Mouse (Mus musculus) erythroblast, embryonic 14.5 days (primary cell): ENCODE measurements around the gene 1700001O22Rik.

Experiments used
- GATA1 ChIP-seq: IDR thresholded peaks from 2 replicates; pipeline ENCODE4 v1.6.1; 2012; ENCODE audit warnings: low read length, inconsistent platforms, mixed read lengths
- TAL1 ChIP-seq: IDR thresholded peaks from 3 replicates; pipeline ENCODE4 v1.6.1; 2012; ENCODE audit warnings: low read length, inconsistent platforms, mixed read lengths

- no peak for TF ChIP-seq GATA1
- no peak for TF ChIP-seq TAL1
Observed at GRCm38 (mm10) chr2:30842615-30843014, 39.2 kb upstream of the 1700001O22Rik start.
